Mouse (Mus musculus) CH12.LX (cell line): ENCODE data around the gene Pou3f3.

Experiments
- BHLHE40 ChIP-seq: IDR thresholded peaks from 2 replicates; pipeline ENCODE4 v1.6.1; 2011; ENCODE audit warnings: mild to moderate bottlenecking, low read depth, low read length, improper control_type of control experiment
- CHD1 ChIP-seq: IDR thresholded peaks from 2 replicates; pipeline ENCODE4 v1.6.1; 2012; ENCODE audit warnings: low read depth, low read length, improper control_type of control experiment, inconsistent platforms
- CTCF ChIP-seq, 2 experiments: IDR thresholded peaks in 1 of 2; conservative IDR thresholded peaks in 1 of 2; 2 replicates each; pipeline ENCODE4 v1.5.1; 2011 to 2012; ENCODE audit warnings: low read depth in 2 of 2, low read length in 2 of 2, improper control_type of control experiment in 1 of 2, inconsistent platforms in 1 of 2, mild to moderate bottlenecking in 1 of 2, moderate library complexity in 1 of 2
- ELF1 ChIP-seq: IDR thresholded peaks from 2 replicates; pipeline ENCODE4 v1.6.1; 2014; ENCODE audit warnings: low read depth, mild to moderate bottlenecking, inconsistent platforms, low read length, improper control_type of control experiment
- HCFC1 ChIP-seq: IDR thresholded peaks from 2 replicates; pipeline ENCODE4 v1.6.1; 2012; ENCODE audit warnings: low read depth, mild to moderate bottlenecking, inconsistent platforms, low read length, improper control_type of control experiment
- JUN ChIP-seq: IDR thresholded peaks from 2 replicates; pipeline ENCODE4 v1.6.1; 2011; ENCODE audit warnings: low read depth, mild to moderate bottlenecking, low read length, improper control_type of control experiment, moderate library complexity; ENCODE audit not compliant: insufficient read depth
- JUND ChIP-seq: conservative IDR thresholded peaks from 2 replicates; pipeline ENCODE4 v1.6.1; 2011; ENCODE audit warnings: low read depth, low read length, improper control_type of control experiment
- MAZ ChIP-seq: IDR thresholded peaks from 2 replicates; pipeline ENCODE4 v1.6.1; 2012; ENCODE audit warnings: low read depth, mild to moderate bottlenecking, inconsistent platforms, low read length, improper control_type of control experiment, moderate library complexity
- MYC ChIP-seq: IDR thresholded peaks from 2 replicates; pipeline ENCODE4 v1.6.1; 2011; ENCODE audit warnings: low read depth, mild to moderate bottlenecking, improper control_type of control experiment, low read length
- RAD21 ChIP-seq: IDR thresholded peaks from 2 replicates; pipeline ENCODE4 v1.6.1; 2011; ENCODE audit warnings: low read depth, mild to moderate bottlenecking, low read length, improper control_type of control experiment, moderate library complexity
- ZNF384 ChIP-seq: IDR thresholded peaks from 2 replicates; pipeline ENCODE4 v1.6.1; 2012; ENCODE audit warnings: low read depth, low read length, improper control_type of control experiment, inconsistent platforms

DNA sequence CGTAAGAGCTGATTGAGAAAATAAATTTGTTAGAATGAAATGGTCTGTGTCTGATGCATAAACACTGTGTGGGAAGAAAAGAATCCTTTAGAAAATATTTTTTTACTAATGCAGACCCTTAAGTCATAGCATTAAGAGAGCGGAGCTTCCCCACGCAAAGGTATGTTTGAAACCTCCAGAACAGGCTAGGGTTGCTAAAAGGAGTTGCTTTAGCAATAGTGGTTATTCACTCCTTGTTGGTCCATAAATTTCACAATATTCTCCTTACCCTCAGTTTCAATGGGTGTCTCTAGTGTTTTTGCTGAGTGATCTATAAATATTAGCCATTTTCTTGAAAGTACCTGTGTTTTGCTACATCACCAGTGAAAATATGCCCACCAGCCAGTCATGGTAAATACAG is 4.6 kb downstream of the Pou3f3 start:
- TF ChIP-seq CHD1 = no peak
- TF ChIP-seq JUND = no peak
- TF ChIP-seq BHLHE40 = no peak
- no peak for TF ChIP-seq ELF1
- TF ChIP-seq CTCF (conservative IDR thresholded peaks at IDR 0.05 in 1 of 2, IDR thresholded peaks at IDR 0.05 in 1 of 2; ENCODE audit: low read depth in 2 of 2, low read length in 2 of 2) = no peak
- no peak for TF ChIP-seq HCFC1
- TF ChIP-seq RAD21 = no peak
- no peak for TF ChIP-seq ZNF384
- no peak for TF ChIP-seq JUN
- TF ChIP-seq MAZ = no peak
- TF ChIP-seq MYC = no peak
